Mouse (Mus musculus): ENCODE data around the gene Olfr1402. TPM values are rescaled to one million over a fixed set of nuclear protein-coding genes. Genes with fewer than 3 reads are reported as not detected.

Olfr1402 gene
- polyA plus RNA-seq (2016; fragmentation: Nextera tagmentation; extraction: Ambion mirVana) = 0.04 TPM in 1 of 2 replicates, not detected in the other

DNA sequence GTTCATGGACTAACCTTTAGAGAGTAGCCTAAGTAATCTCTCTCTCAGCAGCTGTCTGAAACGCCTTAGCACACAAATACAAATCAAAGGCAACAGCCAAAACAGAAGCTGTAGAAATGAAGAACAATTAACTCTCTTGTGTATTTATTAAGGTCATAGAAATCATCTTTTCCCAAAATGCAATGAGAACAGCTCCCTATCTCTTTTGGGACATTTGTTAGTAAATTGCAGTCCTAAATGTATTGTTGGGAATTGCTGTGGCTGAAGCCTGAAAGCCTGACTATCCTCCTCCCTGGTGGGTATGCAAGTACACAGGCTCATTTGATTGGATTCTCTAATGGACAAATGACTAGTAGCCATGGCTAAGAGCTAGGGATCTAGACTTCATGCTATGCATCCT, at the start of gene Olfr1402:
Gene Olfr1402 (minus strand): TSS at position 101 of the 400 bp plus-strand sequence.
- WGBS = 78% methylated on average over 1 of the region's 1 CpGs
- H3K27ac ChIP-seq = no peak within 1 kb of the TSS
- H3K4me1 ChIP-seq (replicated peaks) = no peaks in the 10 kb centered on the region
- H3K9me3 ChIP-seq = no peaks in the 10 kb centered on the region
- H3K36me3 ChIP-seq = no peaks in the 10 kb centered on the region
- no peaks in the 10 kb centered on the region for H3K27me3 ChIP-seq (ENCODE audit: insufficient read depth, poor library complexity, severe bottlenecking)
- DNase-seq (ENCODE audit: low spot score) = no peak
- H3K4me3 ChIP-seq = no peak within 1 kb of the TSS

DNA sequence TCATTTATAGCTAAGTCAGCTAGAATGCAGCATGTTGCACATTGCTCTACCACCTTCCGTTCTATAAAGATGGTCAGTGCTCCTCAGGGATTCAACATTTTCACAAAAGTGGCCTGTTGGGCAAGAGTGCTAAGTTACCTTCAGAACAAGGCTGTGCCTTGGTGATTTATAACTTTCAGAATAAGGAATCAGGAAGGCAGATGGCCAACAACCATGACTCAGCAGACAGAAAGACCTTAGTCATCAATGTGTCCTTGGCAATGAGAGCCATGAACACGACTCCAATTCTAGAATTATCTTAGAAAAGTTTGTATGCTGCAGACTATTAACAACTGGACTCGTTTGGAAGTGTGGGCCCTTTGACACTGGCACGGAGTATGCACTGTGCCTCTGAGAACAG, 33.5 kb upstream of the Olfr1402 start:
- H3K9me3 ChIP-seq = no peaks in the 10 kb centered on the region
- H3K36me3 ChIP-seq = no peaks in the 10 kb centered on the region
- no peaks in the 10 kb centered on the region for H3K4me1 ChIP-seq (replicated peaks)
- DNase-seq (ENCODE audit: low spot score) = no peak
- 88% methylated on average over 4 of the region's 4 CpGs for WGBS
- no peaks in the 10 kb centered on the region for H3K27me3 ChIP-seq (ENCODE audit: insufficient read depth, poor library complexity, severe bottlenecking)
- no peak overlapping the region for H3K27ac ChIP-seq
- H3K4me3 ChIP-seq = no peak overlapping the region

GRCm38 (mm10) chr3:97438619-97439018, 16.8 kb upstream of the Olfr1402 start:
- WGBS = 89% methylated on average over 2 of the region's 2 CpGs
- Histone ChIP-seq H3K27ac (no peak overlapping the region), H3K27me3 (ENCODE audit: insufficient read depth, poor library complexity, severe bottlenecking) (no peaks in the 10 kb centered on the region), H3K4me3 (no peak overlapping the region), H3K36me3 (no peaks in the 10 kb centered on the region), H3K4me1 (replicated peaks) (no peaks in the 10 kb centered on the region), H3K9me3 (no peaks in the 10 kb centered on the region)
- DNase-seq (ENCODE audit: low spot score) = no peak

DNA sequence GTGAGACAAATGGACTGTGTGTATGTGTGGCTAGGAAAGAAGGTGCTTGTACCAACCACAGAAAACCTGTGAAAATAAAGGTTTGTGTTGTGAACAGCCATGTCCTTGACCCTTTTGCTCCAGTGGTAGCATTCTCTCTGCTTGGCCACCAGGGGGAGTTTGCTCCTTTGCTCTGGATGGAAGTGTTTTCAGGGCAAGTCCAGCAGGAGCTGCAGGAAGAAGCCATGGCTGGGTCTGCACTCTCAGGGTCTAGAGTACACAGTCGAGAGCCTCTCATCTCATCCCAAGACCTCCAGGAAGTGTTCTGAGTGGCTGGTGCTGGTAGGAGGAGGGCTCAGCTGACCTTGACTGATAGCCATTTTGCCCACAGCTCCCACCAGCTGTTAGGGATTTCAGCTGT, 27.5 kb downstream of the Olfr1402 start:
- peak; percentile 27 for DNase-seq (ENCODE audit: low spot score)
- WGBS = 55% methylated on average over 1 of the region's 1 CpGs
- Histone ChIP-seq H3K4me3 (no peak overlapping the region), H3K27me3 (ENCODE audit: insufficient read depth, poor library complexity, severe bottlenecking) (no peaks in the 10 kb centered on the region), H3K27ac (no peak overlapping the region), H3K9me3 (no peaks in the 10 kb centered on the region), H3K4me1 (replicated peaks) (no peaks in the 10 kb centered on the region), H3K36me3 (no peaks in the 10 kb centered on the region)

GRCm38 (mm10) chr3:97393079-97393478, 28.7 kb downstream of the Olfr1402 start:
- DNase-seq (ENCODE audit: low spot score) = peak; percentile 23
- 68% methylated on average over 5 of the region's 5 CpGs for WGBS

GRCm38 (mm10) chr3:97370382-97370781, 51.4 kb downstream of the Olfr1402 start:
- H3K4me1 ChIP-seq (replicated peaks) = peaks cover 9% of the 10 kb centered on the region; the same call in 1 of the 2 replicates
- no peaks in the 10 kb centered on the region for H3K27me3 ChIP-seq (ENCODE audit: insufficient read depth, poor library complexity, severe bottlenecking)
- no peak for DNase-seq (ENCODE audit: low spot score)
- H3K4me3 ChIP-seq = no peak overlapping the region
- no peaks in the 10 kb centered on the region for H3K36me3 ChIP-seq
- H3K27ac ChIP-seq = no peak overlapping the region
- H3K9me3 ChIP-seq = no peaks in the 10 kb centered on the region

More at GRCm38 (mm10) chr3:97393079-97393478, 28.7 kb downstream of the Olfr1402 start:
- Histone ChIP-seq H3K9me3 (peaks cover 3% of the 10 kb centered on the region; the same call in 1 of the 2 replicates), H3K36me3 (no peaks in the 10 kb centered on the region), H3K27me3 (ENCODE audit: insufficient read depth, poor library complexity, severe bottlenecking) (no peaks in the 10 kb centered on the region), H3K27ac (no peak overlapping the region), H3K4me1 (replicated peaks) (no peaks in the 10 kb centered on the region), H3K4me3 (no peak overlapping the region)

DNA sequence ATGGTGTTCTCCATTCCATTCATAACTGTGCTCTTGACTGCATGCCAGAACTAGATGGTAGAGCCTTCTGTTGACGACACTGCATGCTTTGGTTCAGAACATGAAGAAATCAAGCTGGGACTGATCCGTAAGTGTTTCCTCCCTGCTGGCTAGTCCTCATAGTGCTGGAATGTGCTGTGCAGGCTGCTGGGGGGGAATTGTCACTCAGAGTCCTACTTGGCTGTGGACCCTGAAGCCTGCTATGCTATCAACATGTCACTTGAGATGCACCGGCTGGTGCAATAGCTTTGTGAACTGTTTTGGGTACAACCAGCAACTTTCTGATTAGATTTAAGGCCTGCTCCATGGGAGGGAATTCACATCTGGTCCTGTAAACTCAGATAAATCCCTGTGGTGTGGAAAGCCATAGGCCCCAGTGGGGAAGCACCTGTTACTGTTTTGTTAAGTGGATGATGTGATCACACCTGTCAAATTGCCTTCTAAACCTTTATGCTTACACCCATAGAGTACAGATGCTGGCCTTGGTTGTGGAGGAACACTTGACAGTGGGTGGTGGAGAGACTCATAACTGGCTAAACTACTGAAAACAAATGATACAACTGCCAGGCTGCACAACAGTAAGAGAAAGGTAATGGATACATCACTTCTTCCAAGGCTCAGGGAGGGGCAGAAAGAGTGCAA, 58.3 kb downstream of the Olfr1402 start:
- Histone ChIP-seq H3K9me3 (no peaks in the 10 kb centered on the region), H3K4me3 (no peak overlapping the region), H3K27ac (no peak overlapping the region), H3K36me3 (no peaks in the 10 kb centered on the region), H3K4me1 (replicated peaks) (peaks cover 2% of the 10 kb centered on the region; the same call in 1 of the 2 replicates), H3K27me3 (ENCODE audit: insufficient read depth, poor library complexity, severe bottlenecking) (no peaks in the 10 kb centered on the region)
- WGBS = 76% methylated on average over 3 of the region's 3 CpGs
- no peak for DNase-seq (ENCODE audit: low spot score)

DNA sequence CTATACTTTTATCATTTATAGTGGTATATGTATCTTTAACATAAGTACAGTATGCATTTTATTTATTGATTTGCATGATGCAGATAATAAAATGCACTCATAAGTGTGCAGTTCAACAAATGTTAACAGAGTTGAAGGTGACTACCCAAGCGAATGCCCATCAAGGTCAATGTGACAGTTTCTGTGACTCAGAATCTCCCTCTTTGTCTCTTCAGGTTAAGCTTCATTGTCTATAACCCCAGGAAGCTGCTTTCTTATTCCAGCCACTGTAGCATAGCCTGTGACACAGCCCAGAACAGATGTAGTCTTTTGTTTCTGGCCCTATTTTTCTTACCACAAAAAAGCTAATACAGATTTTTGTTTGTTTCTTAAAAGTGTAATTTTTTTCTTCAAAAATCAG, 63.4 kb downstream of the Olfr1402 start:
- Histone ChIP-seq H3K4me3 (no peak overlapping the region), H3K36me3 (no peaks in the 10 kb centered on the region), H3K4me1 (replicated peaks) (peaks cover 8% of the 10 kb centered on the region; the same call in 1 of the 2 replicates), H3K27me3 (ENCODE audit: insufficient read depth, poor library complexity, severe bottlenecking) (no peaks in the 10 kb centered on the region), H3K27ac (peak overlapping the region; percentile 66), H3K9me3 (no peaks in the 10 kb centered on the region)
- DNase-seq (ENCODE audit: low spot score) = no peak
- WGBS = 28% methylated on average over 1 of the region's 1 CpGs

Other genes with a start within 250 kb of the Olfr1402 start
- gene Bcl9, start 124.1 kb downstream of the Olfr1402 start, polyA plus RNA-seq (2016; fragmentation: Nextera tagmentation; extraction: Ambion mirVana) = 52.3 and 71.6 TPM in 2 replicates
- 17.5 and 21.5 TPM in 2 replicates for gene Chd1l, start 188.2 kb upstream of the Olfr1402 start, polyA plus RNA-seq (2016; fragmentation: Nextera tagmentation; extraction: Ambion mirVana)
- 0.50 and 0.76 TPM in 2 replicates for gene Fmo5, start 206.8 kb upstream of the Olfr1402 start, polyA plus RNA-seq (2016; fragmentation: Nextera tagmentation; extraction: Ambion mirVana)
- 6.4 and 7.4 TPM in 2 replicates for gene Prkab2, start 236.2 kb upstream of the Olfr1402 start, polyA plus RNA-seq (2016; fragmentation: Nextera tagmentation; extraction: Ambion mirVana)

Data from hindbrain, embryonic 10.5 days (tissue).